Mouse (Mus musculus) heart, postnatal 0 days (tissue): ENCODE measurements around the gene Mettl17.

Experiments
- CTCF ChIP-seq: IDR thresholded peaks from 2 replicates; pipeline ENCODE4 v1.5.1; 2016; ENCODE audit warnings: antibody characterized with exemption, control low read depth, low read depth
- EP300 ChIP-seq: IDR thresholded peaks from 2 replicates; pipeline ENCODE4 v1.6.1; 2016; ENCODE audit warnings: antibody characterized with exemption, low read depth

DNA sequence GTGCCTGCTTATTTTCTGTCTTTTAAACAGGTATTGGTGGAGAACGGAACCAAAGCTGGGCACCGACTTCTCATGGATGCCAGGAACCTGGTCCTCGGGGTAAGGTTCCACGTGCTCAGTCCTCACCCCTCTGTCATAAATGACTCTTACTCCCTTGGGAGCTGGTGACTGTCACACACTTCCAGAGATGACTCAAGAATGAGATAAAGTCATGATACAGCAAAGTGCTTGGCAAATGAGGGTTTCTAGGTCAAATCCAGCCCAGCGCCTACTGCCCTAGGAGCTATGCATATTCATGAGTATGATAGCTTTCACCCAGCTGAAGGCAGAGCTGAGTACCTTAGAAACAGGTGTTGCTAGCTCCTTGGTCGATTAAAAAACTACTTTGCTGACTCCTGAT lies 5.2 kb downstream of the Mettl17 start:
- no peak for TF ChIP-seq CTCF
- TF ChIP-seq EP300, result no peak
